Mouse (Mus musculus) adrenal gland, postnatal 10 days (tissue): ENCODE measurements at regions not wholly inside any gene's neighbourhood (a gene's known extent, or its start where the extent isn't known, plus 50 kb on each side); places are given as distances from the start of the nearest gene placed in this dataset.
A peak's percentile ranks its signal among the peaks of the same experiment; 100 is the strongest.

Experiments
- DNase-seq: peaks from one replicate; pipeline ENCODE4 v3.0.0; 2021; ENCODE audit warnings: mixed read lengths

- peak; percentile 9 for DNase-seq
These were observed 81.3 kb downstream of the Atp6ap1l start for GRCm38 (mm10) chr13:90823877-90824276.

GRCm38 (mm10) chr13:90821898-90822297, 83.3 kb downstream of the Atp6ap1l start:
- no peak for DNase-seq

- no peak for DNase-seq
These were observed 84.7 kb downstream of the Atp6ap1l start for GRCm38 (mm10) chr13:90820453-90820852.

- DNase-seq: no peak
These were observed 85.2 kb downstream of the Atp6ap1l start for GRCm38 (mm10) chr13:90819934-90820333.

GRCm38 (mm10) chr13:90814174-90814865, 90.8 kb downstream of the Atp6ap1l start:
- no peak for DNase-seq

GRCm38 (mm10) chr13:90810011-90810410, 95.1 kb downstream of the Atp6ap1l start:
- no peak for DNase-seq

- no peak for DNase-seq
These were observed 105.5 kb downstream of the Atp6ap1l start for GRCm38 (mm10) chr13:90799641-90800040.

GRCm38 (mm10) chr13:90798791-90799542, 106.2 kb downstream of the Atp6ap1l start:
- DNase-seq: peak; percentile 21

- peak; percentile 17 for DNase-seq
These were observed 106.8 kb downstream of the Atp6ap1l start for GRCm38 (mm10) chr13:90798381-90798780.

- DNase-seq: no peak
These were observed 107.9 kb downstream of the Atp6ap1l start for GRCm38 (mm10) chr13:90797209-90797608.

- DNase-seq: no peak
These were observed 108.3 kb downstream of the Atp6ap1l start for GRCm38 (mm10) chr13:90796809-90797208.

GRCm38 (mm10) chr13:90782435-90782834, 122.7 kb downstream of the Atp6ap1l start:
- no peak for DNase-seq

- DNase-seq: peak; percentile 21
These were observed 123.2 kb downstream of the Atp6ap1l start for GRCm38 (mm10) chr13:90781974-90782373.

- DNase-seq: no peak
These were observed 127.2 kb downstream of the Atp6ap1l start for GRCm38 (mm10) chr13:90777952-90778298.

- no peak for DNase-seq
These were observed 127.8 kb downstream of the Atp6ap1l start for GRCm38 (mm10) chr13:90777123-90777951.

- DNase-seq: no peak
These were observed 143.0 kb downstream of the Atp6ap1l start for GRCm38 (mm10) chr13:90762154-90762553.

- DNase-seq: no peak
These were observed 144.6 kb downstream of the Atp6ap1l start for GRCm38 (mm10) chr13:90760516-90761050.

- DNase-seq: no peak
These were observed 150.7 kb downstream of the Atp6ap1l start for GRCm38 (mm10) chr13:90754451-90754850.

GRCm38 (mm10) chr13:90749741-90750140, 155.4 kb downstream of the Atp6ap1l start:
- no peak for DNase-seq

- DNase-seq: peak; percentile 16
These were observed 160.1 kb downstream of the Atp6ap1l start for GRCm38 (mm10) chr13:90745063-90745462.

- DNase-seq: no peak
These were observed 162.3 kb downstream of the Atp6ap1l start for GRCm38 (mm10) chr13:90742615-90743402.

- no peak for DNase-seq
These were observed 165.4 kb downstream of the Atp6ap1l start for GRCm38 (mm10) chr13:90739797-90740196.
